Mouse (Mus musculus): ENCODE results near the gene Asb15.

DNA sequence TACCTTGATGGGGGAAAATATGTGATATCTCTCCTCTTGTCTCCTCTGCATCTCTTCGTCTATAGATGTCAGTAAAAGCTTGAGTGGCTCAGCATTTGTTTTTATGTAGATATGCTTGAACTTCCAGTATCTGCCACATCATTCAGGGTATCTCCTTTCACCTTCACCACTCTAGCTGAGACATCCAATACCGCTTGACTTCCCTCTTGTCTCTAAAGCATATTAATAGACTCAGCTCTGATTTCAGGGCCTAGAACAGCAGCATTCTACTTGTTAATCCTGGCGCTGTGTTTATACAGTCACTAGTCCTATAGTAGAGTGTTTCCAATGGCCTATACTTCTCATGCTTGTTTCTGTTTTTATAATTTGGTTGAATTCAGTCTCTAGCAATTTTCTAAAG lies 4.9 kb downstream of the Asb15 start:
- TF ChIP-seq CTCF (IDR thresholded peaks at IDR 0.05; ENCODE audit: borderline replicate concordance, insufficient read depth, low read length) (no peak), POLR2A (IDR thresholded peaks at IDR 0.05; ENCODE audit: low read depth, low read length) (no peak)

All from embryonic fibroblast, embryonic 13.5 days (primary cell).